Mouse (Mus musculus) adrenal gland (tissue): ENCODE data around the gene A530032D15Rik.
"Not testable (repeated sequence)": the region's sequence is repeated elsewhere in the genome, so short reads cannot be mapped to it uniquely, and the experiment has no call there.

Experiments used
- intact Hi-C: fragments of 180-260 bp; cut with DNase I; formaldehyde crosslinking; loops from one replicate; pipeline ENCODE4 v1.15.1; 2025

A530032D15Rik gene

GRCm38 (mm10) chr1:85035801-85036200 is 73.9 kb downstream of the A530032D15Rik start:
- intact Hi-C loops, result not testable (repeated sequence)

- intact Hi-C loops, result not testable (repeated sequence)
Observed at GRCm38 (mm10) chr1:85034394-85034793, 75.3 kb downstream of the A530032D15Rik start.

- intact Hi-C loops, result not testable (repeated sequence)
Observed at GRCm38 (mm10) chr1:85033616-85034015, 76.0 kb downstream of the A530032D15Rik start.
